Mouse (Mus musculus) cerebellum, adult 2 months (tissue): ENCODE results near the gene Cox7a2l.

Experiments used
- CTCF ChIP-seq: fragments of 200-500 bp; IDR thresholded peaks from 2 replicates; pipeline ENCODE4 v1.5.1; 2011; ENCODE audit warnings: low read depth, mild to moderate bottlenecking, control low read depth, low read length, moderate library complexity, borderline replicate concordance; ENCODE audit not compliant: insufficient read depth
- POLR2A ChIP-seq: fragments of 200-500 bp; IDR thresholded peaks from 2 replicates; pipeline ENCODE4 v1.6.1; 2011; ENCODE audit warnings: low read length, control low read depth, borderline replicate concordance; ENCODE audit not compliant: insufficient read depth

GRCm38 (mm10) chr17:83469586-83469985, 47.5 kb downstream of the Cox7a2l start:
- TF ChIP-seq POLR2A (no peak), CTCF (no peak)
